Mouse (Mus musculus) megakaryocyte, embryonic 14.5 days (primary cell): ENCODE data around the gene Cyp26a1.

ENCODE experiments used
- FLI1 ChIP-seq: IDR thresholded peaks from 2 replicates; pipeline ENCODE4 v1.6.1; 2012; ENCODE audit warnings: low read length, inconsistent platforms, mixed read lengths
- GATA1 ChIP-seq: IDR thresholded peaks from 3 replicates; pipeline ENCODE4 v1.6.1; 2012; ENCODE audit warnings: mixed read lengths, low read length, inconsistent platforms, borderline replicate concordance

- TF ChIP-seq GATA1 = no peak
- no peak for TF ChIP-seq FLI1
Measured at GRCm38 (mm10) chr19:37719166-37719565, 21.6 kb downstream of the Cyp26a1 start.
